Mouse (Mus musculus) MEL (cell line): Measurements from ENCODE around the gene Olfr1359. TPM values are rescaled to one million over a fixed set of nuclear protein-coding genes. Genes with fewer than 3 reads are reported as not detected.
A peak's percentile ranks its signal among the peaks of the same experiment; 100 is the strongest.
"Not testable (repeated sequence)": the region's sequence is repeated elsewhere in the genome, so short reads cannot be mapped to it uniquely, and the experiment has no call there.

Experiments used
- DNase-seq: peaks from one replicate; pipeline ENCODE4 v3.0.0; 2011; ENCODE audit warnings: low read depth, low spot score
- H3K27ac ChIP-seq: 2 replicates; pipeline ENCODE4 v1.5.1; 2012; ENCODE audit warnings: low read depth, mild to moderate bottlenecking, control low read depth, low read length, moderate library complexity; ENCODE audit not compliant: control insufficient read depth
- H3K27me3 ChIP-seq, 2 experiments: fragments of 150-350 bp in 1 of 2; sonication (generic) in 1 of 2; 2 replicates each; pipeline ENCODE4 v1.6.1; 2012; ENCODE audit warnings: low read length in 2 of 2, mild to moderate bottlenecking in 2 of 2, improper control_type of control experiment in 1 of 2, moderate library complexity in 1 of 2; ENCODE audit not compliant: insufficient read depth in 2 of 2, control insufficient read depth in 1 of 2
- H3K36me3 ChIP-seq, 2 experiments: 2 replicates each; pipeline ENCODE4 v1.6.1; 2012 to 2014; ENCODE audit warnings: low read length in 2 of 2, improper control_type of control experiment in 1 of 2, inconsistent platforms in 1 of 2, mild to moderate bottlenecking in 1 of 2; ENCODE audit not compliant: insufficient read depth in 2 of 2, control insufficient read depth in 1 of 2
- H3K4me1 ChIP-seq, 2 experiments: fragments of 150-350 bp in 1 of 2; sonication (generic) in 1 of 2; 2 replicates each; pipeline ENCODE4 v1.6.1; 2012; ENCODE audit warnings: low read length in 2 of 2, improper control_type of control experiment in 1 of 2, mild to moderate bottlenecking in 1 of 2; ENCODE audit not compliant: insufficient read depth in 2 of 2, control insufficient read depth in 1 of 2
- H3K4me3 ChIP-seq, 2 experiments: fragments of 150-350 bp in 1 of 2; sonication (generic) in 1 of 2; 2 replicates each; pipeline ENCODE4 v1.5.1; 2012; ENCODE audit warnings: low read depth in 2 of 2, low read length in 2 of 2, mild to moderate bottlenecking in 2 of 2, moderate library complexity in 2 of 2, control low read depth in 1 of 2, improper control_type of control experiment in 1 of 2; ENCODE audit not compliant: control insufficient read depth in 1 of 2, insufficient read depth in 1 of 2
- H3K79me2 ChIP-seq: 2 replicates; pipeline ENCODE4 v1.6.1; 2012; ENCODE audit warnings: mild to moderate bottlenecking, low read length, moderate library complexity; ENCODE audit not compliant: control insufficient read depth, poor library complexity, insufficient read depth
- H3K9ac ChIP-seq: 2 replicates; pipeline ENCODE4 v1.6.1; 2012; ENCODE audit warnings: low read depth, mild to moderate bottlenecking, control low read depth, low read length, moderate library complexity; ENCODE audit not compliant: control insufficient read depth, poor library complexity, severe bottlenecking
- H3K9me3 ChIP-seq: fragments of 150-350 bp; sonication (generic); replicated peaks from 2 replicates; pipeline ENCODE4 v1.6.1; 2012; ENCODE audit warnings: mild to moderate bottlenecking, low read length, improper control_type of control experiment, moderate library complexity; ENCODE audit not compliant: insufficient read depth
- CHD1 ChIP-seq: IDR thresholded peaks from 2 replicates; pipeline ENCODE4 v1.6.1; 2012; ENCODE audit warnings: low read depth, mild to moderate bottlenecking, inconsistent platforms, low read length, improper control_type of control experiment
- ETS1 ChIP-seq: IDR thresholded peaks from 2 replicates; pipeline ENCODE4 v1.6.1; 2012; ENCODE audit warnings: low read depth, mild to moderate bottlenecking, inconsistent platforms, low read length, improper control_type of control experiment, moderate library complexity
- GATA1 ChIP-seq: IDR thresholded peaks from 2 replicates; pipeline ENCODE4 v1.6.1; 2011; ENCODE audit warnings: low read depth, low read length, improper control_type of control experiment
- JUND ChIP-seq: IDR thresholded peaks from 2 replicates; pipeline ENCODE4 v1.6.1; 2011; ENCODE audit warnings: low read depth, mild to moderate bottlenecking, improper control_type of control experiment, low read length
- MAX ChIP-seq: IDR thresholded peaks from 2 replicates; pipeline ENCODE4 v1.6.1; 2011; ENCODE audit warnings: low read length, improper control_type of control experiment
- MAZ ChIP-seq: IDR thresholded peaks from 2 replicates; pipeline ENCODE4 v1.6.1; 2012; ENCODE audit warnings: low read depth, mild to moderate bottlenecking, inconsistent platforms, low read length, improper control_type of control experiment
- MYB ChIP-seq: IDR thresholded peaks from 2 replicates; pipeline ENCODE4 v1.6.1; 2011; ENCODE audit warnings: mild to moderate bottlenecking, low read depth, low read length, improper control_type of control experiment
- NELFE ChIP-seq: IDR thresholded peaks from 2 replicates; pipeline ENCODE4 v1.6.1; 2011; ENCODE audit warnings: low read depth, low read length, improper control_type of control experiment
- POLR2A ChIP-seq, 2 experiments: IDR thresholded peaks; 2 replicates each; pipeline ENCODE4 v1.6.1; 2011 to 2012; ENCODE audit warnings: low read length in 2 of 2, mild to moderate bottlenecking in 2 of 2, control low read depth in 1 of 2, improper control_type of control experiment in 1 of 2, low read depth in 1 of 2, moderate library complexity in 1 of 2; ENCODE audit not compliant: control insufficient read depth in 1 of 2, insufficient read depth in 1 of 2, poor library complexity in 1 of 2
- POLR2AphosphoS5 ChIP-seq: IDR thresholded peaks from 2 replicates; pipeline ENCODE4 v1.6.1; 2012; ENCODE audit warnings: low read depth, borderline replicate concordance, mild to moderate bottlenecking, inconsistent platforms, low read length, moderate library complexity, mixed read lengths
- RAD21 ChIP-seq: IDR thresholded peaks from 2 replicates; pipeline ENCODE4 v1.6.1; 2011; ENCODE audit warnings: mild to moderate bottlenecking, low read depth, low read length, improper control_type of control experiment
- TBP ChIP-seq: IDR thresholded peaks from 2 replicates; pipeline ENCODE4 v1.8.0; 2011; ENCODE audit warnings: low read depth, low read length, improper control_type of control experiment
- UBTF ChIP-seq: IDR thresholded peaks from 2 replicates; pipeline ENCODE4 v1.6.1; 2012; ENCODE audit warnings: low read depth, mild to moderate bottlenecking, inconsistent platforms, low read length, improper control_type of control experiment, moderate library complexity, borderline replicate concordance; ENCODE audit not compliant: insufficient read depth
- ZKSCAN1 ChIP-seq: IDR thresholded peaks from 2 replicates; pipeline ENCODE4 v1.6.1; 2012; ENCODE audit warnings: low read depth, mild to moderate bottlenecking, inconsistent platforms, low read length, improper control_type of control experiment, moderate library complexity
- polyA plus RNA-seq, 2 experiments: library from polyadenylated mRNA; stranded (reverse) in 1 of 2; unstranded in 1 of 2; fragments of >175 nt in 1 of 2; fragments of >200 nt in 1 of 2; gene quantifications; 2 replicates each; pipeline versions ENCODE4 v1.2.1 to v1.2.4; 2012; ENCODE audit warnings: low replicate concordance in 2 of 2, low read depth in 1 of 2; ENCODE audit not compliant: insufficient read length in 2 of 2, insufficient read depth in 1 of 2, missing spikeins in 1 of 2
- total RNA-seq: library from RNA; depleted of rRNA; stranded (reverse); fragments of 300-350 nt; gene quantifications from 2 replicates; pipeline ENCODE4 v1.2.3, GENCODE M21; 2012

Gene Olfr1359
- total and polyA plus RNA-seq, 3 experiments: not detected

GRCm38 (mm10) chr13:21721107-21721756, 23.3 kb downstream of the Olfr1359 start:
- H3K4me1 ChIP-seq, H3K9me3 ChIP-seq, H3K27me3 ChIP-seq, H3K79me2 ChIP-seq: not testable (repeated sequence)
- DNase-seq: peak; percentile 80
- peak overlapping the region; percentile 83 for H3K9ac ChIP-seq
- H3K4me3 ChIP-seq: peak overlapping the region; percentile 33 to 58
- peaks cover 0 to 18% of the 10 kb centered on the region in 2 experiments; a peak in 2 of 4 replicates for H3K36me3 ChIP-seq
- H3K27ac ChIP-seq: peak overlapping the region; percentile 91
- TF ChIP-seq POLR2A (IDR thresholded peaks at IDR 0.05; ENCODE audit: control insufficient read depth in 1 of 2, insufficient read depth in 1 of 2, low read depth in 1 of 2, low read length in 2 of 2, poor library complexity in 1 of 2): 0 out of 4 replicates have a peak, but pooled peaks of 1 of the 2 experiments have one; percentile 43
- peak; percentile 16; the same call in 1 of the 2 replicates for TF ChIP-seq TBP

- peak; percentile 95 for DNase-seq
- H3K9me3 ChIP-seq, H3K79me2 ChIP-seq, H3K27me3 ChIP-seq, H3K4me1 ChIP-seq: not testable (repeated sequence)
- H3K4me3 ChIP-seq: peak within 1 kb of the TSS; percentile 33 to 58
- peaks cover 0 to 18% of the 10 kb centered on the region in 2 experiments; a peak in 2 of 4 replicates for H3K36me3 ChIP-seq
- TF ChIP-seq POLR2A (IDR thresholded peaks at IDR 0.05; ENCODE audit: control insufficient read depth in 1 of 2, insufficient read depth in 1 of 2, low read depth in 1 of 2, low read length in 2 of 2, poor library complexity in 1 of 2): peak in 1 of 2 experiments; percentile 92; a peak in 3 of 4 replicates
- peak; percentile 99 for TF ChIP-seq TBP
- TF ChIP-seq POLR2AphosphoS5: peak; percentile 99; the same call in 1 of the 2 replicates
- TF ChIP-seq GATA1: 0 out of 2 replicates have a peak, but pooled peaks have one; percentile 23
- H3K27ac ChIP-seq: peak within 1 kb of the TSS; percentile 91
- peak within 1 kb of the TSS; percentile 83 for H3K9ac ChIP-seq
These were observed 24.0 kb downstream of the Olfr1359 start, which contains the start of gene Hist1h2bm for GRCm38 (mm10) chr13:21721757-21722372. Gene Hist1h2bm, plus strand, starts transcription at chr13:21722044.

- Histone ChIP-seq H3K4me1 (peaks cover 0 to 7% of the 10 kb centered on the region in 2 experiments; a peak in 2 of 4 replicates), H3K9ac (peak overlapping the region; percentile 53), H3K79me2 (peaks cover 2% of the 10 kb centered on the region; the same call in 1 of the 2 replicates), H3K27me3 (no peaks in the 10 kb centered on the region), H3K27ac (peak overlapping the region; percentile 47), H3K36me3 (peaks cover 0 to 18% of the 10 kb centered on the region in 2 experiments; a peak in 2 of 4 replicates), H3K9me3 (no peaks in the 10 kb centered on the region), H3K4me3 (no peak overlapping the region)
- TF ChIP-seq POLR2AphosphoS5: peak; percentile 54; the same call in 1 of the 2 replicates
- no peak for TF ChIP-seq RAD21
- TF ChIP-seq UBTF: no peak
- no peak for TF ChIP-seq MAZ
- peak; percentile 81 to 98; a peak in 3 of 4 replicates for TF ChIP-seq POLR2A (IDR thresholded peaks at IDR 0.05; ENCODE audit: control insufficient read depth in 1 of 2, insufficient read depth in 1 of 2, low read depth in 1 of 2, low read length in 2 of 2, poor library complexity in 1 of 2)
- no peak for TF ChIP-seq MAX
- no peak for TF ChIP-seq JUND
- no peak for TF ChIP-seq MYB
- TF ChIP-seq NELFE: no peak
- TF ChIP-seq ETS1: no peak
- no peak for TF ChIP-seq CHD1
- TF ChIP-seq ZKSCAN1: no peak
- peak; percentile 84 for DNase-seq
These were observed 24.5 kb downstream of the Olfr1359 start for GRCm38 (mm10) chr13:21722373-21722925.
